In genomic region chr16:52051106-52051505, GRCm38 (mm10) we compare ENCODE assay signal across 11 mouse cellular contexts. TPM values are rescaled to one million over a fixed set of nuclear protein-coding genes. Genes with fewer than 3 reads are reported as not detected.
DNase-seq lines count a peak whose midpoint lies in the region.
"Had no signal": no experiment of that assay in that cellular context is flagged by ENCODE, and none has a peak within 500 bp of the region (broad histone marks: within the 10 kb centered on the region; RNA-seq: fewer than 3 reads in every experiment).

No protein-coding gene starts in this region.

- DNase-seq in adrenal gland, adult 2 months: peak; percentile 50
- no peak for DNase-seq in adrenal gland, postnatal 4 days (ENCODE audit: low spot score in 2 of 2)
- peak; percentile 39 to 42 for DNase-seq in adrenal gland, postnatal 36 days
- no peak for DNase-seq in adrenal gland, postnatal 14 days
- peak; percentile 25 to 42 for DNase-seq in cerebellum, postnatal 14 days
- DNase-seq in cerebellum, postnatal 36 days: no peak
- DNase-seq: adrenal gland, postnatal 10 days; cerebellum, adult 11 months; cerebellum, adult 9-10 months; embryo, embryonic 11 days; gastrocnemius, adult 2 months had no signal

RNA-seq across cellular contexts. Expression of gene Cblb, which starts 20.1 kb away (rescaled TPM):
- 10 to 100 TPM; 26.8 to 39.4 TPM for total RNA-seq in adrenal gland, adult 2 months (2021)
- 7.8 and 8.3 TPM in 2 replicates for polyA plus RNA-seq in adrenal gland, adult 2 months (2012; rRNA removed)
- total RNA-seq in adrenal gland, postnatal 4 days (2021): 10 to 100 TPM; 24.4 to 27.1 TPM
- total RNA-seq in adrenal gland, postnatal 36 days (2021): 10 to 100 TPM; 28.3 to 59.7 TPM
- total RNA-seq in adrenal gland, postnatal 14 days (2021): 32.5 and 41.5 TPM in 2 replicates

Comparison
In these comparisons a context has a peak if more than half of its experiments do, and no peak if none do; other contexts are left out.
1. DNase-seq: peak in adrenal gland, adult 2 months (single experiment), adrenal gland, postnatal 36 days (2 of 2) and cerebellum, postnatal 14 days (2 of 2); none in adrenal gland, postnatal 4 days (0 of 2), adrenal gland, postnatal 14 days (single experiment) and cerebellum, postnatal 36 days (0 of 2).